Mouse (Mus musculus) granulocyte monocyte progenitor cell, adult 5-6 weeks (primary cell): Measurements from ENCODE around the gene Rnd3. TPM values are rescaled to one million over a fixed set of nuclear protein-coding genes. Genes with fewer than 3 reads are reported as not detected.

Source experiments
- ATAC-seq: replicated peaks from 2 replicates; pipeline ENCODE4 v1.8.0; 2016; ENCODE audit warnings: mild to moderate bottlenecking, moderate TSS enrichment, inconsistent platforms; ENCODE audit not compliant: poor library complexity, severe bottlenecking
- total RNA-seq, 2 experiments: library from RNA; stranded (forward) in 1 of 2; stranded (reverse) in 1 of 2; fragments of 200-712, 200-1000 nt in 1 of 2; fragments of >200 nt in 1 of 2; fragmentation: Nextera tagmentation in 1 of 2; gene quantifications; 2 replicates each; pipeline ENCODE4 v1.2.3; 2014 to 2017

The Rnd3 gene
- total RNA-seq, 2 experiments from 2014 or later, result 0.26 TPM; not detected in 1

DNA sequence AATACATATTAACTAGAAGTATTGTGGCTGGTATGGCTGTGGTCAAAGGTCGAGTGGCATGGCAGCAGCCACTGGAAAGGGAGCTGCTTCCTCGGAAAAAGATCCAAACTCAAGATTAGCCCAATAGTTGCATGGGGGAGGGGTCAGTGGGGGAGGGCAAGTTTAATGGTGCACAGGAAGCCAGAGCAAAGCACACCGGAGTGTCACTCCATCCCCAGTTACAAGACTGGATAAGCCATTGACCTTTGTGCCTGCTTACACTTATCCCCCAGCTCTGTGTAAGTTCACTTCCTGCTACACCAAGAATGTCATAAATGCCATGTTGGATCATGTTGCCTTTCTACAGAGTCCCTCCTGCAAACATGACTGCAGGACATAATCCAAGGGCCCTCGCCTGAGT, 11.2 kb downstream of the Rnd3 start:
- ATAC-seq, result no peak

DNA sequence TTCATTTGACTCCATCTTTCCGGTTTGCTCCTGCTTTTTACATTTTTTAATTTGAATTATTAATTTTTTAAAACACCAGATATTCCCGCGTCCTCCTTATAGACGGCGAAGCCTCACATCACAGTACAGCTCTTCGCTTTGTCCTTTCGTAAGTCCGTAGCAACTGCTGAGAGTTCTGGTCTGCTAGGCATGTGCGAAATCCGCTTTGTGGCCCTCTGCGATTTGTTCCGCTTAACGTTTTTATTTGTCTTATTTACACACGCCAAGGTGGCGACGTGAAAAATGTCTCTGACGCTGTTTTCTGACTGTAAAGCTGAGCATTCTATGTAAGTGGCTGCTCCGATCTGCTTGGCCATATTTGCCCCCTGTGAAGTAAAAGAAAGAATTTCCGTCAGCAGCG, 16.7 kb downstream of the Rnd3 start:
- no peak for ATAC-seq

DNA sequence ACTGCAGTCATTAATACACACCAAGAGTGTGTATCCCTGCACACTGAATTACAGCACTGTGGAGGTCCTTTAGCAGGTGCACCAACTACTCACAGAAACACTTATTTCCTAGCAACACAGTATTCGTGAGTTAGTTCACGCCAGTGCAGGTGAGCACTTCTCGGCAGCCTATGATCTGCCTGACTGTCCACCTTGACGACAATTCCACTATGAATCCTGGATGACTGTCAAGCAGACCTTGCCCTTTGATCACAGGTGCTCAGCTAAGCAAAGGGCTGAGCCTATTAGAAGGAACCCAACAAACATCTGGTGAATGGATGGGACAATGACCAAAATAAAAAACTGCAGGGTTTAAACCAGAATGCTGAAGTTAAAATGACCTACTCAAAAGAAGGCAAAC, 20.8 kb downstream of the Rnd3 start:
- ATAC-seq, result no peak

DNA sequence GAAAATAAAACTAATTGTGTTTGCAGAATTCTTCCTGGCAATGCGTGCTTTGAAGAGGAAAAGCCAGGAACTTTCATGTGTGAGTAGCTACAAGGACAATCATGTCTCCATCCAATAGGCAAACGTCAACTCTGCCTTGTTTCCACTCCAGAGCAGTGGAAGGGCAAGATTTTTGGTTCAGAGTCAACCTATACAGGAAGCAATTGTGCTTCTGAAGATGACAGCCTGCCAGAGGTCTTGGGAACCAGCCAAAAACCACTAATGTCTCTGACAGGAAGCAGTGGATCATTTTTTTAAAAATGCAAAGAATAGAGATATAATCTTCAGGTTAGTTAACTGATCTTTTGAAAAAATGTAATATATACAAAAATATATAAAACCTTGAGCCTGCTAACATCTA, 38.6 kb downstream of the Rnd3 start:
- ATAC-seq, result no peak; the same call in 1 of the 2 replicates

DNA sequence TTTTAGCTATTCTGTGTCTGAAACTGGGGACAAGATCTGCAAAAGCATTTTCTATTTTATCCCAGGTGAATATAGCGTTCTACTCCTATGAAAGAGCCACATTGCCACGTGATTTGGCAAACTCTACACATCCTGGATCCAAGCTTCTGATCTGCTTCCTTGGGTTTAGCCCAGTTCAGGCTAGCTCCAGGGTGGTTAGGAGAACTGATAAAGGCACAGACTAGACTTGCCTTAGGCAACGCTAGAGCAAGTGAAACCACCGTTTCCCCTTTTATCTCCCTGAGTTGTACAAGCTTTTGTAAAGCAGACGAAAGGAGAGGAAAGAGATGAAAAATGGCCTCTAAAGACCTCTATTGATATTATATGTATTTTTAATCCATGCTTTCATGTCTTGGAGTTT, 40.3 kb downstream of the Rnd3 start:
- peak; percentile 90 for ATAC-seq

DNA sequence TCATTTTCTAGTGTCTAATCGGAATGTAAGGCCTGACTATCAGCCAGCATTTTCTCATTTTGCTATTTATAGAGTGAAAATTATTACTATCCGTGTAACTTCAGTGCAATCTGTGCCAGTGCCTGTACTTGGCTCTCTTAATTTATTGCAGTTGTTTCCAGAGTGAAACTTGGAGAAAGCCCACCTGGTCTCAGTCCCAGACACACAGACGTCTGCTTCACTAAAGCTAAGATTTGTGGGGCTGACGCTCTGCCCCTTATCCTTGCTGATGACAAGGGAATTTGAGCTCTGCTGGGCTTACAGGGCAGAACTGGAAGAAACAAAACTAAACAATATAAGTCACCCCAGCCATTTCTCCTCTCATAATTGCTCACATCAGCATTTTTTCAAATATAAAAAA, 47.7 kb downstream of the Rnd3 start:
- no peak for ATAC-seq

DNA sequence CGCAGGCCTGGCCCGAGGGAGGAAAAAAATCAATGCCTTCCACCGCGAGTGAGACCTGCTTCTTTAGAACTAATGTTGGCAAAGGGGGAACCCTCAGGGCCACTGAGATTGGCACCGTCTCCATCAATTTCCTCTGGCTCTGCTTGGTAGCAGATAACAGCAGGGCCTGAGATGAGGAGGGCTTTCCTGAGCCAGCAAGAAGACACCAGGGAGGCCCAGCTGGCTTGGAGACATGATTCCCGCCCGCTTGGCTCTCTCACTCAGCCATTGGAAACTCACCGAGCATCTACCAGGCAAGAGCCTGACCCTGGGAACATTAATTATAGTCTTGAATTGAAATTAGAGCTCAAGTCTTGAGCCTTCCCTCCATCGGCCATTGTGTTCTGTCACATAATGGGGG, 48.9 kb downstream of the Rnd3 start:
- ATAC-seq, result no peak

DNA sequence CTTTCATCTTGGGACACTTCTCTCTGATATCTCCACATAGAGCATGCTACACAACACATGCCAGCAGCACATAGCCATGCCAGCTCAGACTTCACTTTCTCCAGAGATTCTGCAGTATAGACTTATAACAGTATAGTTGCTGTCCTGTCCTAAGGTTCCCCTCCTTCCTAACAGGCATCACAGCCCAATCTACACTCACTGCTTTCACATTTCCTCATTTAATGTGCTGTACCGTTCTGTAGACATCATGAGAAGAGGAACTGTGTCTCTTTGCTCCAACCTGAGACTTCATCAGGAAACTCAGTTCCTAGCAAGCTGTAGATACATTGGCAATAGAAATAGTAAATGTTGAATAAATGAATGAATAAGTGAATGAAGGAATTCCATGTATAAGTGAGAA, 49.7 kb downstream of the Rnd3 start:
- peak; percentile 67; the same call in 1 of the 2 replicates for ATAC-seq

DNA sequence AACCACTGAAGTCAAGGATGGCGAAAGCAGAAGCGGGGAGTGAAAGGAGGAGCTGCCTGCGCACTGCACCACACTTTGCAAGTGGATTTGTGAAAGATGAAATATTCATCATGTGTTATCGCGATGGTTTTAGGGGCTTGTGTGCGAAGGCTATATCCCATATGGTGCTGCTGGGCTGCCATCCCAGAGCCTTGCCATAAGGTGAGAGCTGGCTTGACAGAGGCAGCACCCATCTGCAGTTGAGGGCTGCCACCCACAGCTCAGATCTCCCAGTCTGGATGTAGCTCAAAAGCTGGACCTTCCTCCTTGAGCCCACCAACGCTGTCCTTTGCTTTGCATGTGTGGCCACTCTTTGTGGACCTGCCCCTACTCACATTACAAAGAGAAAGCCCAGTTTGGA, 58.2 kb downstream of the Rnd3 start:
- no peak for ATAC-seq

DNA sequence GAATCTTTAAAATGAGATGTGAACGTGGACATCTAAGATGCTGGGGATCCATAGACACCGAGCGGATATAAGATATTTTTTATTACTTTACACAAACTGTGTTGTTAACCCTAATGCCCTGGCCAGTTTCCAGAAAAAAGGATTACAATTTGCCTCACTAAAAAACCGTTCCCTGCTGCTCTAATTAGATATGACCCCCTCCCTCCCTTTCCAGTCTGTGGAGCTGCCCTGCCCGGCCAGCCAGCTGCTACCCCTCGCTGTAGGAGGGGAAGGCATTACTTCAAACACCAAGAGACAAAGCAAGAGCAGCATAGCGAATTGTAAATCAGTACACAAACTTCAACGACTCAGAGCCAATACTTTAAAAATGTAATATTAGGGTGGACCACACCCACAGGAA, 58.9 kb downstream of the Rnd3 start:
- ATAC-seq, result no peak

DNA sequence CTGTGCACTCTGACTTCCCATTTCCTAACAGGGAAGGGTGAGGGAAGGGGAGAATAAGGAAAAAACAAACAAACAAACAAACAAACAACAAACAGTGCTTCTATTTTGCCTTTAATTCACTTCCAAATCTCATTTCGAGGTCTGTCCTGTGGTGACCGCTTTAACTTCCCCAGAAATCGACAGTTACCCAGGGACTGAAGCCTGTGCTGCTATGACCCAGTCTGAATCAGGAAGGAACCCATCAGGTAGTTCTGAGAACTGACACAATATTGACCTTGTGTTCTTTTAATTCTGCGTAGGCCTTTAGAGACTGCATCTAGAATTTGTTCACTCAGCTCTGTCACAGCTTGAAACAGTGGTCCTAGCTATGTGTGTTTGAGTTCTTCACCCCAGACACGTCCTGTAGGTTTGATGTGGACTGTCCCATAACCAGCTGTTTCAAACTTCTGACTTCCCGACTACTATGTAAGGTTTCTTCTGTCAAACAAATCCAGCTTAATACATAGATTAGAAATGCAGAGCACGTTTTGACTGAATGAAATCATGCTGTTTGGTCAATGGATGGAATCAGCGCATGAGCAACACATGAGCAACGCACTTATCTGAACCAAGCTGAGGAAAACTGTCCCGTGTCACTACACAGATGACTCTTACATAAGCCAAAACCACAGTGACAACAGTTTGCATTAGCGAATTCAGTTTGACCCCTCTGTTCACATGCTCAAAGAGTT, 59.9 kb downstream of the Rnd3 start:
- peak; percentile 52 for ATAC-seq

DNA sequence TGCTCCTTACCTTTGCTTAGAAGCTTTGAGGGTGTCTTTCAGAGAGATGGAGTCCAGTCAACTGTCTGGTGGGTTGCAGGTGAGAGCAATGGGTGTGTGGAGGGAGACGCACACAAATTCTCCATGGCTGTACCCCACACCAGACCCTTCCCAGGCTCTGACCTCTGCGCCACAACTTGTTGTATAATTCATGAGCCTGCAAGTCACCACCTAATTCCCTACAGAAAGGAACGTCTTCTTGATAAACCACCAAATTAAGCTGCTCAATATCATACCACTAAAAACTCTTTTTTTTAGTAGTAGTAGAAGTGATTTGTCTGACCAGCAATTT, 60.8 kb downstream of the Rnd3 start:
- ATAC-seq, result no peak

DNA sequence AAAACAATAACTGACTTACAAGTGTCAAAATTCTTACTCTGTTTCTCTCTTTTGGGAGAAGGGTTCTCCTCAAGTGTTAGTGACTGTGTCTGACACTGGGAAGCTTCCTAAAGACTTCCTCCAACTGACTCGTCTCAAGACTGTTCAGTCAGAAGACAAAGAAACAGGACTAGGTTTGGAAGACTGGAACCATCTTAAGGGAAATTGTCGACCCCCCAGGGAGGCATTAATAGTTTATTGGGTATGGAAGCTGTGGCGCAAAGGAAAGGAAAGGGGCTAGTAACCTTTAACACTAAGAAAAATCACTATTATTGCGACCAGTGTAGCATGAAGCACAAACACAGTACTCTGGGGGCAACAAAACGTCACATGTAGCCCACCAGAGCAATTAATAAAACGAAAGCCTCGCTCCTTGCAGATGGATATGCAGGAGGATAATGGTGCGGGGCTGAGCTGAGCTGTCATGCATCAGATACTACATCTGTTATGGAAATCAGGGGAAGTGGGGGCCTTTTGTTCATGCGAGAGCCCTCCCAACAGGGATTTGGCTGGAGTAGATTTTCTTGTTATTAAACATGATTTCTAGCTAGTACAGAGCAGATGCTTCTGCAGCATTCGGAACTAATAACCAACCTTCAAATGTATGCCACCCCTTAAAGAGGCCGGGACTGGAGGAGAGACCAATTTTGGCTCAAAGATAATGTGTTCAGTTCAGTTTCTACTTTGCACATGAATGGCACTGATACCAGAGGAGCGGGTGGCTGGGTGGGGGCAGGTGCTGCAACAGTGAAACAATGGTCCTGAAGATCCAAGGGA, 61.4 kb downstream of the Rnd3 start:
- no peak for ATAC-seq

DNA sequence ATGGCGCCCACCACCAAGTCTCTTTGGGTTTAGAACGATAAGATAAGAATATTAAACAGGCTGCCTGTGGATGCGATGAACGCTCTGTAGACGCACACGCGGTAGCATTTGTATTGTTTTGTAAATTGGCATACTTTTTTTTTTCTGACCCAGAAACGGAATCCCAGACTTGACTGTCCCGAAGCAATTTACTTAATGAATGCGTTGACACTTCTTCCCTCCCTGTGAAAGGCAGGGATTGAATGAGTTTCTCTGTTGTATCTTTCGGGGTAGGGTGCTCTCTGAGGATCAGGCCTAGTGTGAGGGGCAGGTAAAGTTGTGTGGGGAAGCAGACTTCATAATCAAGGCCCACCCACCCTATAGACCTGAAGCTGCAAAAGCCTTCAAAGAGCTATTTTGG, 63.8 kb downstream of the Rnd3 start:
- no peak for ATAC-seq

DNA sequence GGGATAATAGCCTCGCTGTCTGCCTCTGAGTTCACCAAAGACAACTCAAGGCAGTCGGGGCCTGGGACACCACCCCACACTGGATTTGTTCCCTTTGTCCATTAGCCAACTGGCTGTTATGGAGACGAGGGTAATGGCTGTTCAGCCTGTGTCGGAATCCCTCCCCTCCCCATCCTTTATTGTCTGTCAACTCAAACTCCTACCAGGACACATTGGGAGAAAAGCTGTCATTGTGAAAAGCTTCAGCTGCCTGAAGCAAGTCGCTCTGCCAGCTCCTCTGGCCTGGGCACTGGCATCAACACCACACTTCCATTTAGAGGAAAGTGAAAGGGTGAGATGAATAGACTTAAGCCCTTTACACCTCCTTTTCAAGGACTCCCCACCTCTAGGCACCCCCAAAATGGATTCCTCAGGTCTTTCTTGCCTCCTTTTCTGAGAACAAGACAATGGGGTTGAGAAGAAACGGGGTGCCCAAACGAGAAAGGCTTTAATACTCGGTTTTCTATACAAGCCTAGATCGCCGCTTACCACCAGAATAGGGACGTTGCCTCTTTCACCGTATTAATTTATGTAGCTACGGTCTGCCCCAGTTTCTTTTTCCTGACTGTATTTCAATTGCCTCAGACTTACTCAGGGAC, 66.1 kb downstream of the Rnd3 start:
- ATAC-seq, result no peak
